Mouse (Mus musculus): ENCODE results near the gene Cc2d2a. TPM values are rescaled to one million over a fixed set of nuclear protein-coding genes. Genes with fewer than 3 reads are reported as not detected.

The Cc2d2a gene
- 10 to 100 TPM; 10.5 to 11.0 TPM for total RNA-seq (2021)
- long read RNA-seq, experiment 1, partial matches to known transcripts: 1 of 2 reads
- long read RNA-seq, experiment 1, other reads (novel, unspliced or antisense): 1 of 2 reads
- long read RNA-seq, experiment 2, partial matches to known transcripts: 1 of 1 reads
- long read RNA-seq, experiment 2, other reads (novel, unspliced or antisense): 0 of 1 reads

GRCm38 (mm10) chr5:43661997-43662961 lies at the start of gene Cc2d2a:
Gene Cc2d2a, plus strand, starts transcription at chr5:43662346.
- DNase-seq (ENCODE audit: low spot score in 2 of 2): peak in 1 of 2 experiments; percentile 38

- no peak for DNase-seq (ENCODE audit: low spot score in 2 of 2)
Observed at GRCm38 (mm10) chr5:43621575-43622299, 40.4 kb upstream of the Cc2d2a start.

DNA sequence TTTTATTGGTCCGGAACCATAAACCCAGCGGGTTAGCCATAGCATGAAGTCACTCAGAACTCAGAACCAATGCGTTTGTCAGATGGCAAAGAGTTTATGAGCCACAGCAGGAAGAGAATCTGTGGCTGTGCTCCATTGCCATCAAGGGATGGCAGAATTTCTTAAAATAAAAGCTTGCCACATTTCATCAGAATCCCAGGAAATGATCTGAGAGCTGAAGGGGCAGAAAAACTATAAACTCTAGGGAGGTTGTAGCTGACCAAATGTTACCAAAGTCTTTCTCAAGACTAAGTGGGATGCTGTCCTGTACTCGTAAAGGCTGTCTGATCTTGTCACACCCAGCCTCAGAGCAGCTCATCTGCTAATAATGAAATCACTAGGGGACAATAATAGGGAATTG lies 36.7 kb upstream of the Cc2d2a start:
- no peak for DNase-seq (ENCODE audit: low spot score in 2 of 2)

- no peak for DNase-seq (ENCODE audit: low spot score in 2 of 2)
Observed at GRCm38 (mm10) chr5:43634071-43634601, 28.0 kb upstream of the Cc2d2a start.

GRCm38 (mm10) chr5:43634602-43635081 lies 27.5 kb upstream of the Cc2d2a start:
- peak in 1 of 2 experiments; percentile 5 for DNase-seq (ENCODE audit: low spot score in 2 of 2)

GRCm38 (mm10) chr5:43645020-43645419 lies 17.1 kb upstream of the Cc2d2a start:
- DNase-seq (ENCODE audit: low spot score in 2 of 2): no peak

- no peak for DNase-seq (ENCODE audit: low spot score in 2 of 2)
Observed at GRCm38 (mm10) chr5:43647098-43647774, 14.9 kb upstream of the Cc2d2a start.

- no peak for DNase-seq (ENCODE audit: low spot score in 2 of 2)
Observed at GRCm38 (mm10) chr5:43661498-43661897, 648 bp upstream of the Cc2d2a start.

- no peak for DNase-seq (ENCODE audit: low spot score in 2 of 2)
Observed at GRCm38 (mm10) chr5:43663531-43663930, 1.4 kb downstream of the Cc2d2a start.

DNA sequence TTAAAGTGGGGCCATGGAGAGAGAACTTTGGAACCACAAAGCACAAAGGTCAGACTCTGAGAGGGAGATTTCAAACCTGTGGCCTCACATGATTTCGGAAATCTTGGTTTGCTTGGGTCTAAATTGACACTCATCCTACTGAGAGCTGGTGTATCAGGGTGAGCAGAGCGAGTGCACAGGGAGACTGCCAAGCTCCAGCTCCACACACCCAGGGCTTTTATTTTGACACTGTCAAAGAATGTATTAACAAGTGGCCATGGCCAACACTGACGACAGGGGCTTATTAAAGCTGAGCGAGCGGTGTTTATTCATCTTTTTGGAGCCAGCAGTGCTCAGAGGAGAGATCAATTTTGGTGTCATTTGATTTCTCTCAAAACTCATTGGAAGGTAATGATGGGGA lies 3.0 kb downstream of the Cc2d2a start:
- DNase-seq (ENCODE audit: low spot score in 2 of 2): no peak

DNA sequence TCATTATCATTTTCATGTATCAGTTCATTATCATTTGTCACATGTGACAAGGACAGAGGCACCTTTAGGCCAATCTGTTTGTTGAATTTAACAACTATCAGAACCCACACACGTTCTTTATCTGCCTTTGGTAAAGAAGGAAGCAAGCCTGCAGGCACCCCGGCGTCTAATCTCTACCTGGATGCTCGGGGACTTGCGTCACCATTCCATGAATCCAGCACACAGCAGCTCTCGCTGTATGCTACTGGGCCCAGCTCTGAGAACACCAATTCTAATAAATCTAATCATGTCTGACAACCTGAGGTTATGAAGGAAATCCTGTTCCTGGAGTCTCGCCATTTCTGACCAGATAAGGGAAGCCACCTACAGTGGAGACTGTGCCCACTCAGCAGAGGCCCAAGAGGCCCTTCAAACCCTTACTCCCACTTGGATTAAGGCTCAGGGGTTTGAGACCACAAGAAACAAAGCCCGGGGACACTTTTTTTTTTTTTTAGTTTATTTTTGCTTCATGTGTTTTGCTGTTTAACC lies 7.0 kb downstream of the Cc2d2a start:
- DNase-seq (ENCODE audit: low spot score in 2 of 2): no peak

DNA sequence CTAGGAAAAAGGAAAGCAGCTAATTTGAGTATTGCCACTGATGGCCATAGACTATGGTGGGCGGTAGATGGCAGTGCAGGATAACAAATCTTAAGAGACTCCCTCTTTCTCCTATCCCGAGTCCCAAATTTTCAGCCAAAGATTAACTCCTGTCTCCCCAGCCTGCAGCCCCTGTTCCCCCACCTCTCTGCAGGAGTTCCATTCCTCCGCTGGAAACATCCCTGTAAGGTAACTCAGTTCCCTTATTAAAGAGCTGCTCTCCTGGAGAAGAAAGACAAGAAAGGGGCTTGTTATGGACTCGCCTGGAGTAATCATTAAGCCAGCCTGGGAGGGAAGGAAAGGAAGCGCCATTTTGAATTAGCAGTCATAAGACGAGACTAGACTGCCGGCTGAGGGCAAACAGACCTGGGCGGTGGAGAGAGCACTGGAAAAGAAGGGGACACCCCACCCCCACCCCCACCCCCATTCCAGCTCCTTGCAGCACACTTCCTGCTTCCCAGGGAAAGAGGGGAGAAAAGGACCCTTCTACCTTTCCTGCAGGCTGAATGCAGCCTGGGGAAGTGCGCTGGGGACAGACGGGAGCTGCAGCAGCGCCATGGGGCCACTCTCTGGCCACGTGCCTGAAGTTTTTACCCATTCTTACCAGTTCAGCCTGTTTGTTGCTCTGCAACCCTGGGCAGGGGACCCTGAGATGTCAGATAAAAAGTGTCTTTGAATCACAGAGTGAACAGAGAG lies 10.2 kb downstream of the Cc2d2a start:
- peak; percentile 65 to 67 for DNase-seq (ENCODE audit: low spot score in 2 of 2)

GRCm38 (mm10) chr5:43673083-43673482 lies 10.9 kb downstream of the Cc2d2a start:
- DNase-seq (ENCODE audit: low spot score in 2 of 2): no peak

- DNase-seq (ENCODE audit: low spot score in 2 of 2): no peak
Observed at GRCm38 (mm10) chr5:43685466-43685865, 23.3 kb downstream of the Cc2d2a start.

GRCm38 (mm10) chr5:43692489-43692888 lies 30.3 kb downstream of the Cc2d2a start:
- DNase-seq (ENCODE audit: low spot score in 2 of 2): no peak

GRCm38 (mm10) chr5:43697133-43697532 lies 35.0 kb downstream of the Cc2d2a start:
- no peak for DNase-seq (ENCODE audit: low spot score in 2 of 2)

GRCm38 (mm10) chr5:43699240-43699639 lies 37.1 kb downstream of the Cc2d2a start:
- DNase-seq (ENCODE audit: low spot score in 2 of 2): no peak

GRCm38 (mm10) chr5:43721538-43722451 lies 59.6 kb downstream of the Cc2d2a start:
- DNase-seq (ENCODE audit: low spot score in 2 of 2): no peak

DNA sequence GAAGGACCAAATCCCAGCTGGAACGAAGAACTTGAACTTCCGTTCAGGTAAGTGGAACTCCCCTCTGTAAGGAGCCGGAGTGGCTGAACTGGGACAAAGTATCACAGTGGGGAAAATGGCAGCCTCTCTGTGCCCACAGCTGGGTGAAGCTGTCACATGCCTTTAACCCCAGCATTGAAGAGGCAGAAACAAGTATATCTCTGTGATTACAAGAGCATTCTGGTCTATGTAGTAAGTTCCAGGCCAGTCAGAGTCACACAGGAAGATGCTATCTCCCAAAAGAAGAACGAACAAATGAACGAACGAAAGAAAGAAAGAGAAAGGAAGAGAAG lies 60.3 kb downstream of the Cc2d2a start:
- no peak for DNase-seq (ENCODE audit: low spot score in 2 of 2)
